Mouse (Mus musculus) brain, embryonic 14.5 days (tissue): Measurements from ENCODE around the gene Gm9733.

Experiments used
- CTCF ChIP-seq: fragments of 200-500 bp; IDR thresholded peaks from 2 replicates; pipeline ENCODE4 v1.5.1; 2012; ENCODE audit warnings: inconsistent platforms, mild to moderate bottlenecking, moderate library complexity, borderline replicate concordance; ENCODE audit not compliant: insufficient read depth, insufficient read length; ENCODE audit errors: extremely low read depth
- POLR2A ChIP-seq: fragments of 200-500 bp; IDR thresholded peaks from 2 replicates; pipeline ENCODE4 v1.6.1; 2012; ENCODE audit warnings: mild to moderate bottlenecking, inconsistent platforms, borderline replicate concordance; ENCODE audit not compliant: poor library complexity, insufficient read depth, insufficient read length, severe bottlenecking; ENCODE audit errors: extremely low read depth

GRCm38 (mm10) chr3:15284424-15285328, 47.4 kb downstream of the Gm9733 start:
- TF ChIP-seq CTCF (no peak), POLR2A (no peak)
